Mouse (Mus musculus) liver, adult 2 months (tissue): ENCODE results near the gene Itsn1.

ENCODE experiments used
- CTCF ChIP-seq: fragments of 200-500 bp; IDR thresholded peaks from 2 replicates; pipeline ENCODE4 v1.5.1; 2011; ENCODE audit warnings: low read depth, low read length, control low read depth
- POLR2A ChIP-seq: fragments of 200-500 bp; IDR thresholded peaks from 2 replicates; pipeline ENCODE4 v1.6.1; 2011; ENCODE audit warnings: low read length, control low read depth; ENCODE audit not compliant: insufficient read depth; ENCODE audit errors: extremely low read depth

DNA sequence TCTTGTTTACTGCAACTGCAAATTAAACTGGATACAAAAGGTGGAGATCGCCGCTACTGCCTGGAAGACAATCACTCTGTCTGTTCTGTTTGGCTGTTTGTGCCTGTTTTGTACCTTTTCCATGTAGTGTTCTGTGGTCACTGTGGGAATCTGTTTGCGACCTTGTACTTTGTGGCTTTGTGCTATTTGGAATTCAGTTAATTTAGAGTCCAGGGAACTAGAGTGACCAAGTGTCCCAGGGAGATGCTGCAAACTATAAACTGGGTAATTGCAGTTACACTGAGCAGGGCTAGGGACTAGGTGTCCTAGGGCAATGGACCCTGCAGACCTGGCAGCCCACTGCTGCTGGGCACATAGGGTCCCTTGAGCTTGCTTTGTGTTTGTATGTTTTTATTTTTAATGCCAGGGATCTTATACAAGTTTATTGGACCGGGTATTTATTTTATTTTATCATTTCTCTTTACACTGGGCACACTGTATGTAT is 108.5 kb downstream of the Itsn1 start:
- TF ChIP-seq CTCF = no peak
- TF ChIP-seq POLR2A = no peak
